Mouse (Mus musculus) stomach, postnatal 0 days (tissue): ENCODE data around the gene Homer2. TPM values are rescaled to one million over a fixed set of nuclear protein-coding genes. Genes with fewer than 3 reads are reported as not detected.
A peak's percentile ranks its signal among the peaks of the same experiment; 100 is the strongest.

Experiments
- ATAC-seq: fragments of 200-750 bp; cut with Nextera tagmentation; 2 replicates; pipeline ENCODE4 v1.8.0; 2017; ENCODE audit not compliant: low FRiP score, low TSS enrichment
- DNase-seq: peaks from one replicate; pipeline ENCODE4 v3.0.0-alpha.2; 2016; ENCODE audit warnings: low spot score
- H3K27ac ChIP-seq: fragments of 300-500 bp; sonication (generic); replicated peaks from 2 replicates; pipeline ENCODE4 v1.5.1; 2014; ENCODE audit warnings: mild to moderate bottlenecking, control low read depth
- H3K27me3 ChIP-seq: fragments of 300-500 bp; sonication (generic); 2 replicates; pipeline ENCODE4 v1.6.1; 2014; ENCODE audit warnings: low read length; ENCODE audit not compliant: control insufficient read depth, insufficient read depth
- H3K36me3 ChIP-seq: fragments of 300-500 bp; sonication (generic); 2 replicates; pipeline ENCODE4 v1.6.1; 2014; ENCODE audit warnings: low read length, mixed read lengths; ENCODE audit not compliant: control insufficient read depth, insufficient read depth
- H3K4me1 ChIP-seq: fragments of 300-500 bp; sonication (generic); replicated peaks from 2 replicates; pipeline ENCODE4 v1.6.1; 2014; ENCODE audit warnings: antibody characterized with exemption; ENCODE audit not compliant: control insufficient read depth, insufficient read depth
- H3K4me2 ChIP-seq: fragments of 300-500 bp; sonication (generic); replicated peaks from 2 replicates; pipeline ENCODE4 v1.6.1; 2014; ENCODE audit warnings: low read depth, mild to moderate bottlenecking, control low read depth, moderate library complexity
- H3K4me3 ChIP-seq: fragments of 300-500 bp; sonication (generic); 2 replicates; pipeline ENCODE4 v1.5.1; 2014; ENCODE audit warnings: low read depth, low read length, control low read depth
- H3K9ac ChIP-seq: fragments of 300-500 bp; sonication (generic); 2 replicates; pipeline ENCODE4 v1.6.1; 2014; ENCODE audit warnings: mild to moderate bottlenecking, low read length, control low read depth, mixed read lengths
- H3K9me3 ChIP-seq: fragments of 300-500 bp; sonication (generic); 2 replicates; pipeline ENCODE4 v1.6.1; 2016; ENCODE audit warnings: low read length; ENCODE audit not compliant: control insufficient read depth
- CTCF ChIP-seq: IDR thresholded peaks from 2 replicates; pipeline ENCODE4 v1.5.1; 2016; ENCODE audit warnings: antibody characterized with exemption, low read depth, mild to moderate bottlenecking, moderate library complexity
- EP300 ChIP-seq: optimal IDR thresholded peaks from 2 replicates; pipeline ENCODE3; 2016; ENCODE audit warnings: antibody characterized with exemption
- WGBS: fragments of 180-500 bp; shearing (Covaris S2); extraction: QIAGEN DNeasy Blood & Tissue Kit; methylation state at CpG from one replicate; pipeline ENCODE4 v1.1.7; 2014; 5-methylcytosine and 5-hydroxymethylcytosine counted together
- polyA plus RNA-seq: library from polyadenylated mRNA; unstranded; fragments of >200 nt; fragmentation: Nextera tagmentation; extraction: Ambion mirVana; gene quantifications from 2 replicates; pipeline ENCODE4 v1.2.1, GENCODE M21; 2015

The Homer2 gene
- polyA plus RNA-seq, 1 experiment from 2014 or later, result 47.4 TPM

DNA sequence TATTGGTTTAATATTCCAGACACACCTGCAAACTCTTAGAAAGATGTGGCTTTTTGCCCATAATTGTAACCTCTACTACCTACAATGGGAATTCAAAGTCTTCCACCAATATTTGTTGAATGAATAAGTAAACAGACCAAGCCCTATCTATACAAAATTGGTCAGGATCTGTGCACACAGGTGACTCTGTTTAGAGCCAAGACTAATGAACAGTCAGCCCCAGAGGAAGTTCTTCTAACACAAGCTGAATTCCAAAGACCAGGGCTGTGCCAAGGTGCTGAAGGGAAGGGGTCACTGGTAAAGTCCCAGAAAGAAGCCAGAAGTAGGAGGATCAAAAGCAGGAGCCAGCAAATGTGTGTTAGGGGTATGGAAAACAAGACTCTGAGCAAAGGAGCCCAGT, 838 bp upstream of the Homer2 start:
- no peak for DNase-seq
- H3K27me3 ChIP-seq, result no peaks in the 10 kb centered on the region
- no peak overlapping the region for H3K4me2 ChIP-seq
- TF ChIP-seq EP300 (no peak), CTCF (no peak)
- peak; percentile 57; the same call in 1 of the 2 replicates for ATAC-seq
- no peaks in the 10 kb centered on the region for H3K9me3 ChIP-seq
- H3K9ac ChIP-seq, result no peak overlapping the region
- no peak overlapping the region for H3K4me3 ChIP-seq
- H3K4me1 ChIP-seq, result no peaks in the 10 kb centered on the region
- H3K36me3 ChIP-seq, result no peaks in the 10 kb centered on the region
- no peak overlapping the region for H3K27ac ChIP-seq

DNA sequence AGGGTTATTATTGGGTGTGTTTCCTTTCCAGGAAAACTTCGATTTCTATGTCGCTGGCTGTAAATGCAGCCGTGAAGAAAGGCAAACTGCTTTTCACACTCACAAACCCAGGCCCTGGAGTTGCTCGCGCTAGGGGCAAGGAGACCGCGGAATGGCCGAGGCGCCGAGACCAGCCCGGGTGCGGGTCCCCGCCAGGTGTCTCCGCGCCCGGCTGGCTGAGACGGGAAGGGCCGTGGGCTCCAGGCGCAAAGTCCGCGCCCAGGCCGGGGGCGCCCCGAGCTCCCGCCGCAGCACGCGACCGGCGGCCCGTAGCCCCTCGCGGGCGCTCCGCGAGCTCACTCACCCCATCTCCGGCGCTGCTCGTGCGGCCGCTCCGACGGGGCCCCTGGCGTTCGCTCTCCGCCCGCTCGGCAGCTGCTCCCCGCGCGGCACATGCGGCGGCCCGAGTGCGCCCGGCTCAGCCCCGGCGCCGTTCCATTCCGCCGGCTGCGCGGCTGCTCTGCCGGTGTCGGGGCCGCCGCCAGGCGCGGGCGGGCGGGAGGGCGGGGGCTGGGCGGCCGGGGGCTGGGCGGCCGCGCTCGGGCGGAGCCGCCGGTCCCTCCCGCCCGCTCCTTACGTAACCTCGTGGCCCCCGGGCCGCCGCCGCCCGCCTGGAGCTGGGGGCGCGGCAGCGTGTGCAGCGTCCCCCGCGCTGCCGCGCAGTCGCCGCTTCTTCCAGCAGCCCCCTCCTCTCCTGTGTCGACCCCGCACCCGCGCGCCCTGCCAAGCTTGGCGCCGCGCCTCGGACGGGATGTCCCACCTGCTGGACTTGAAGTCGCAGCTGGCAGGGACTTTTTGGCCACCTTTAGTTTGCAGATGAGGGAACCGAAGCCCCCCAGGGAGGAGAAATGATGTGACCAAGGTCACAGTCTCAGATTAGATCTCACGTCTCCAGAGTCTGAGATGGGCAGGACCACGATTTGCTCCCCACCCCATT, 623 bp downstream of the Homer2 start:
- Histone ChIP-seq H3K27me3 (no peaks in the 10 kb centered on the region), H3K4me1 (no peaks in the 10 kb centered on the region), H3K4me2 (peak overlapping the region; percentile 94), H3K36me3 (no peaks in the 10 kb centered on the region), H3K9ac (peak overlapping the region; percentile 64), H3K27ac (peak overlapping the region; percentile 76), H3K4me3 (peak overlapping the region; percentile 62), H3K9me3 (no peaks in the 10 kb centered on the region)
- TF ChIP-seq EP300, result no peak
- TF ChIP-seq CTCF, result no peak; the same call in 1 of the 2 replicates
- WGBS, result under 1% methylated on average over 83 of the region's 114 CpGs
- ATAC-seq (peak; percentile 63), DNase-seq (peak; percentile 61)

DNA sequence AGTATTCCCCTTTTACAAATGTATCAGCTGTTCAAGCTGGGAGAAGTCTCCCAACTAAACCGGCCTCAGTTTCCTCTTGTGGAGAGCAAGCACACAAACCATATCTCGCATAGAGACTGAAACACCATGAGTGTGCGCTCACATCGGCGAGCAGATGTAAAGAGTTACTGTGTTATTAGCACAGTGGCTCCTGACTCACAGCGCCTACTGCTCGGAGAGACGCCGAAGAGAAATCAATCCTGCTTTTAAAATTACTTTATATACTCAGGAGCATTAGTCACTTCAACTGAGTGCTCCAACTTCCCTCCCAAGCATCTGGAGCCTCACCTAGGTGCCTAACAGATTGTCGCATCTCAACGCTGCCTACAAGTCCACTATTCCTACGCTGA, 1.3 kb downstream of the Homer2 start:
- H3K27ac ChIP-seq, result peak overlapping the region; percentile 76
- peak; percentile 43; the same call in 1 of the 2 replicates for ATAC-seq
- no peak for TF ChIP-seq CTCF
- TF ChIP-seq EP300, result no peak

DNA sequence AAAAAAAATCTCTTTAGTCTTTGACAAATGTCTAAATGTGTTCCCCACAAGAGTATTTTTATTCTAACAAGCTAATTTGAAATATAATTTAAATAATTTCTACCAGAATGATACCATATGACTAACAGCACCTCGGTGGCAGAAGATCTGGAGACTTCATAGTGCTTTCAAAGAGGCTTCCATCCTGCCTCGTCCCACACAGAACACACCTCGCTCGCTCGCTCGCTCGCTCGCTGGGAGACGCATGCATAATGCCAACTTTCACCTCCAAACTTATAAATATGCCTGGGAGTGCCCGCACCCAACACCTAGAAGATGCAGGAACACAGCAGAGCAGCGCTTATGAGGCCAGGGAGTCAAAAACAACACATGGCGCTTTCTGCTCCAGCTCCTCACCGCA, 9.0 kb downstream of the Homer2 start:
- Histone ChIP-seq H3K36me3 (no peaks in the 10 kb centered on the region), H3K4me1 (no peaks in the 10 kb centered on the region), H3K27ac (no peak overlapping the region), H3K27me3 (no peaks in the 10 kb centered on the region), H3K4me2 (no peak overlapping the region), H3K9me3 (no peaks in the 10 kb centered on the region), H3K4me3 (no peak overlapping the region), H3K9ac (no peak overlapping the region)
- DNase-seq (no peak), ATAC-seq (no peak)
- no peak for TF ChIP-seq CTCF
- TF ChIP-seq EP300, result no peak
- 85% methylated on average over 13 of the region's 13 CpGs for WGBS

More for the DNA sequence above, 1.3 kb downstream of the Homer2 start:
- Histone ChIP-seq H3K36me3 (no peaks in the 10 kb centered on the region), H3K9me3 (no peaks in the 10 kb centered on the region), H3K4me2 (peak overlapping the region; percentile 94), H3K9ac (peak overlapping the region; percentile 64), H3K4me1 (no peaks in the 10 kb centered on the region), H3K4me3 (peak overlapping the region; percentile 62), H3K27me3 (no peaks in the 10 kb centered on the region)
- peak; percentile 34 for DNase-seq
- WGBS, result 35% methylated on average over 12 of the region's 12 CpGs

DNA sequence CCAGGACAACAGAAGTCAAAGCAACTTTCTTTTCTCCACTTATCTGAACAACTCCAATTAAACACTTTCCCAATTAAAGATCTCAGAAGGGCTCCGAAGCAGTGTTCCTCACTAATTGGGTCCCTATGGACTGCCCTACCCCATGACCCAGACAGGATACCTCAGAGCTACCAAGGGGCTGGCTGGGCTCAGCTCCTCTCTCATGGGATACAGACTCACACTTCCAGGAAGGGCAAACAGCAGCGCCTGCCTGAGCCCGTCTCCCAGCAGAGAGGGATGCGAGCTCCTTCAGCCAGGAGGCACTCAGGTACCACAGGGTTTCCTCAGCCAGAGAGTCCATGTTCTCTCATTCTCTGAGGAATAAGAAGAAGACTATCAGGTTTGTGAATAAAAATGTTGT, 9.4 kb downstream of the Homer2 start:
- no peak overlapping the region for H3K4me3 ChIP-seq
- H3K4me2 ChIP-seq, result no peak overlapping the region
- 80% methylated on average over 4 of the region's 4 CpGs for WGBS
- H3K27me3 ChIP-seq, result no peaks in the 10 kb centered on the region
- no peak overlapping the region for H3K9ac ChIP-seq
- no peaks in the 10 kb centered on the region for H3K9me3 ChIP-seq
- TF ChIP-seq CTCF (no peak), EP300 (no peak)
- H3K4me1 ChIP-seq, result 0 out of 2 replicates have a peak, but pooled peaks cover under 1% of the 10 kb centered on the region
- H3K27ac ChIP-seq, result no peak overlapping the region
- DNase-seq (no peak), ATAC-seq (no peak)
- H3K36me3 ChIP-seq, result no peaks in the 10 kb centered on the region
